Mouse (Mus musculus): ENCODE data around the gene Ulk4. TPM values are rescaled to one million over a fixed set of nuclear protein-coding genes. Genes with fewer than 3 reads are reported as not detected.

Ulk4 gene
- polyA plus RNA-seq, 1 experiment from 2014 or later: 23.2 TPM

- H3K9ac ChIP-seq (replicated peaks): no peak overlapping the region
- no peaks in the 10 kb centered on the region for H3K36me3 ChIP-seq (replicated peaks; ENCODE audit: insufficient read depth, low read length)
- 20% methylated on average over 14 of the region's 14 CpGs for WGBS (ENCODE audit: insufficient replicate concordance)
- no peak overlapping the region for H3K4me3 ChIP-seq (ENCODE audit: low read depth, low read length)
- no peaks in the 10 kb centered on the region for H3K4me1 ChIP-seq (ENCODE audit: insufficient read depth)
- no peak for DNase-seq
- H3K4me2 ChIP-seq (ENCODE audit: low read depth, low read length): no peak overlapping the region
- no peak for TF ChIP-seq EP300 (IDR thresholded peaks at IDR 0.05; ENCODE audit: low read depth)
- TF ChIP-seq CTCF (IDR thresholded peaks at IDR 0.05; ENCODE audit: low read depth): no peak
- H3K27ac ChIP-seq (ENCODE audit: low read depth): no peak overlapping the region
- no peak for ATAC-seq
- H3K9me3 ChIP-seq (ENCODE audit: low read length): no peaks in the 10 kb centered on the region
- H3K27me3 ChIP-seq (ENCODE audit: insufficient read depth, low read length): no peaks in the 10 kb centered on the region
These were observed 27.2 kb downstream of the Ulk4 start for GRCm38 (mm10) chr9:121249805-121250204.

DNA sequence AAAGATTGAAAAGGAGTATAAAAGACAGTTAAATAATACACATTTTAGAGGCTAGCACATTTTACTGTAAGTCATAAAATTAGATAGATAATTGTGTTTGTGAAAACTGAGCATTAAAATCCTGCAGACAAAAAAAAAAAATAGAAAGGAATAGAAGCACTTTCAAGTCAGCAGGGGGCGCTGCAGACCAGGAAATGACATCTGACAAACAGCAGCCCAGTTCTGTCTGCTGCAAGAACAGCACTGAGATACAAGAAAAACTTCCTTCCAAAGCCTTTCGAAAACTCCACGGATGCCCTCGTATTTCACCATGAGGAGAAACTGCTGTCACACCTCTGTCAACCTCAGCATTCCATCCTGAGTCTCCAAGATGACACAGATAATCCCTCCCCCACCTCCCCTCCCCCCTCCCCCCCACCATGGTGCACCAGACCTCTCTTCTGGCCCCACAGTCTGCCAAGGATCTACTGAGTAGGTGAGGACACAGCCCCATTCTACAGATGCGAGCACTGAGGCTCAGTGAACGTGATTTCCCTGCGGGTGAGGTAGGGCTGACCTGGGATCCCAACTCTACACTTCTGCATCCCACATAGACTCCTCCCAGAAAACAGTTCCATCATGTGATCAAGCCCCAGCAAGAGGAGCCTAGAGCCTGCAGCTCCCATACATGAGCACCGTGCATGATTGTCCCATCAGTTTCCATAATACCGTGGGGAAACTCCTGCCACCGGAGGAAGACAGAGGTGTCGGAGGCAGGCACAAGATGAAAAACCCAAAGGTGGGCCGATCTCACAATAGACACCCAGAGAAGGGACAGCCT, 28.8 kb downstream of the Ulk4 start:
- ATAC-seq (no peak), DNase-seq (peak; percentile 89)
- Histone ChIP-seq H3K4me1 (ENCODE audit: insufficient read depth) (no peaks in the 10 kb centered on the region), H3K36me3 (replicated peaks; ENCODE audit: insufficient read depth, low read length) (no peaks in the 10 kb centered on the region), H3K4me3 (ENCODE audit: low read depth, low read length) (no peak overlapping the region), H3K27me3 (ENCODE audit: insufficient read depth, low read length) (no peaks in the 10 kb centered on the region), H3K27ac (ENCODE audit: low read depth) (no peak overlapping the region), H3K9me3 (ENCODE audit: low read length) (no peaks in the 10 kb centered on the region), H3K4me2 (ENCODE audit: low read depth, low read length) (no peak overlapping the region), H3K9ac (replicated peaks) (no peak overlapping the region)
- WGBS (ENCODE audit: insufficient replicate concordance): 47% methylated on average over 12 of the region's 12 CpGs
- TF ChIP-seq EP300 (IDR thresholded peaks at IDR 0.05; ENCODE audit: low read depth) (no peak), CTCF (IDR thresholded peaks at IDR 0.05; ENCODE audit: low read depth) (peak; percentile 80)

DNA sequence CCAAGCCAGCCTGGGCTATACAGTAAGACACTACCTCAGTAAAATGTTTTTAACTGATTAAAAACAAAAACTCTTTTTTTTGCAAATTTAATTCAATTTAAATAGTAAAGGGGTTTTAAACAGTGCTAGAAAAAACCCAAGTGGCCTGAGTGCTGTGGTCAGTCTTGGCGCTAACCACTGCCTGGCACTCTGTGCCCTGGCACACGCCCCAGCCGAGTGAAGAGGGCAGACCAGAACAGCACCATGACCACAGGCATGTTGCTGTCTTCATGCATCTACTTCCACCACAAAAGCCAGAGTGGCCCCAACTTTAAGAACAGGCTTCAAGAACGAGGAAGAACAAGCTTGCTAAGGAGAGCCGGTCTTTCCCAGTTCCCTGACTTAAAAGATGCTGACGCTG, 29.9 kb downstream of the Ulk4 start:
- no peak for DNase-seq
- H3K4me2 ChIP-seq (ENCODE audit: low read depth, low read length): no peak overlapping the region
- no peak overlapping the region for H3K27ac ChIP-seq (ENCODE audit: low read depth)
- H3K27me3 ChIP-seq (ENCODE audit: insufficient read depth, low read length): no peaks in the 10 kb centered on the region
- ATAC-seq: no peak
- H3K4me3 ChIP-seq (ENCODE audit: low read depth, low read length): no peak overlapping the region
- H3K9ac ChIP-seq (replicated peaks): no peak overlapping the region
- 61% methylated on average over 6 of the region's 6 CpGs for WGBS (ENCODE audit: insufficient replicate concordance)
- no peaks in the 10 kb centered on the region for H3K9me3 ChIP-seq (ENCODE audit: low read length)
- TF ChIP-seq CTCF (IDR thresholded peaks at IDR 0.05; ENCODE audit: low read depth) (no peak), EP300 (IDR thresholded peaks at IDR 0.05; ENCODE audit: low read depth) (no peak)
- H3K4me1 ChIP-seq (ENCODE audit: insufficient read depth): no peaks in the 10 kb centered on the region
- H3K36me3 ChIP-seq (replicated peaks; ENCODE audit: insufficient read depth, low read length): no peaks in the 10 kb centered on the region

DNA sequence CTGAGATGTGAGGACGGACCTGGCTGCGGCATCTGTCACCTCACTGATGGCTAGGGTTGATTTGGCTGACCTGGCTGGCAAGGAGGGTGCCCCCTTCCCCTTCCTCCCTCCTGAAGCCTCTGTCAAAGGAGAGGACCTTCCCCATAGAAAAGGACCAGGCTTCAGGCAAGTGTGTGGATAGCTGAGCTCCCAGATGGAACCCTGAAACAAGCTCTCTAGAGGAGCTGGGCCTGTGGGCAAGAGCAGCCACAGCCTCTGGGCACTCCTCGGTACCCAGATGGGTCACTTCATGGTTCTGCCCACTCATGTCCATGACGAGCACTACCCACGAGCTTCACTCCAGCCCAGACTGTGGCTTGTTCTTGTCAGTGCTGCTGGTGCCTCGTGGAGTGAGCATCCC, 34.7 kb downstream of the Ulk4 start:
- no peaks in the 10 kb centered on the region for H3K9me3 ChIP-seq (ENCODE audit: low read length)
- no peak overlapping the region for H3K4me3 ChIP-seq (ENCODE audit: low read depth, low read length)
- DNase-seq: no peak
- H3K9ac ChIP-seq (replicated peaks): no peak overlapping the region
- no peaks in the 10 kb centered on the region for H3K4me1 ChIP-seq (ENCODE audit: insufficient read depth)
- WGBS (ENCODE audit: insufficient replicate concordance): 81% methylated on average over 6 of the region's 6 CpGs
- no peak overlapping the region for H3K27ac ChIP-seq (ENCODE audit: low read depth)
- H3K36me3 ChIP-seq (replicated peaks; ENCODE audit: insufficient read depth, low read length): no peaks in the 10 kb centered on the region
- no peak for ATAC-seq
- TF ChIP-seq CTCF (IDR thresholded peaks at IDR 0.05; ENCODE audit: low read depth): no peak
- no peak for TF ChIP-seq EP300 (IDR thresholded peaks at IDR 0.05; ENCODE audit: low read depth)
- no peaks in the 10 kb centered on the region for H3K27me3 ChIP-seq (ENCODE audit: insufficient read depth, low read length)
- no peak overlapping the region for H3K4me2 ChIP-seq (ENCODE audit: low read depth, low read length)

DNA sequence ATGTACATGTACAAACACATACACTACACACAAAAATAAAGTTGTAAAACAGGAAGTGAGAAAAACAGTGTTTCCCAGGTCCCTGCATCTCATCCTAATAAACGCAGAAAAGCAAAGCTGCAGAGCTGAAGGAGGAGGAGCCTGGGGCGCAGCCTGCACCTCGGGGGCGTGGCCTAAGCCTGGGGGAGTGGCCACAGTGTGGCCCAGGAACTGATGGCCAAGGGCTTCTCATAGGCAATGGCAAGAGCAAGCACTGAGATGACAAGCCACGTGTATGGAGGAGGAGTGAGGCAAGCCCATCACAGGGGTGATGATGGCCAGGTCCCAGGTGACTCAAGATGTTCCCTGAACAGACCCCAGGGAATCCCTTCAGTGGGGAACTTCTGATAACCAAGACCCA, 35.2 kb downstream of the Ulk4 start:
- H3K4me1 ChIP-seq (ENCODE audit: insufficient read depth): no peaks in the 10 kb centered on the region
- no peak overlapping the region for H3K27ac ChIP-seq (ENCODE audit: low read depth)
- 27% methylated on average over 5 of the region's 5 CpGs for WGBS (ENCODE audit: insufficient replicate concordance)
- H3K9ac ChIP-seq (replicated peaks): no peak overlapping the region
- H3K36me3 ChIP-seq (replicated peaks; ENCODE audit: insufficient read depth, low read length): no peaks in the 10 kb centered on the region
- H3K4me3 ChIP-seq (ENCODE audit: low read depth, low read length): no peak overlapping the region
- ATAC-seq (no peak), DNase-seq (peak; percentile 52)
- TF ChIP-seq EP300 (IDR thresholded peaks at IDR 0.05; ENCODE audit: low read depth) (no peak), CTCF (IDR thresholded peaks at IDR 0.05; ENCODE audit: low read depth) (no peak)
- no peaks in the 10 kb centered on the region for H3K9me3 ChIP-seq (ENCODE audit: low read length)
- no peaks in the 10 kb centered on the region for H3K27me3 ChIP-seq (ENCODE audit: insufficient read depth, low read length)
- no peak overlapping the region for H3K4me2 ChIP-seq (ENCODE audit: low read depth, low read length)

DNA sequence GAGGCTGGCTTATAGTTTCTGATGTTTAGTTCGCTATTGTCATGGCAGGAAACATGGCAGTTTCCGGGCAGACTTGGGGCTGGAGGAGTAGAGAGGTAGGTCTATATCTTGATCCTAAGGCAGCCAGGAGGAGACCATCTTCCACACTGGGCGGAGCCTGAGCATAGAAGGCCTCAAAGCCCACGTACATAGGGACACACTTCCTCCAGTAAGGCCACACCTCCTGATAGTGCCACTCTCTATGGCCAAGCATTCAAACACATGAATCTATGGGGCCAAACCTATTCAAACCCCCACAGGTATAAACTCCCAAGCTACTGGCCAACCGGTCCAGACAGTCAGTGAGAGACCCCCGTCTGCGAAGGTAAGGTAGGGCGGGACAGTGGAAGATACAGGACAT, 35.6 kb downstream of the Ulk4 start:
- ATAC-seq (no peak), DNase-seq (no peak)
- Histone ChIP-seq H3K36me3 (replicated peaks; ENCODE audit: insufficient read depth, low read length) (no peaks in the 10 kb centered on the region), H3K4me1 (ENCODE audit: insufficient read depth) (no peaks in the 10 kb centered on the region), H3K27ac (ENCODE audit: low read depth) (no peak overlapping the region), H3K9me3 (ENCODE audit: low read length) (no peaks in the 10 kb centered on the region), H3K4me2 (ENCODE audit: low read depth, low read length) (no peak overlapping the region), H3K4me3 (ENCODE audit: low read depth, low read length) (no peak overlapping the region), H3K9ac (replicated peaks) (no peak overlapping the region), H3K27me3 (ENCODE audit: insufficient read depth, low read length) (no peaks in the 10 kb centered on the region)
- WGBS (ENCODE audit: insufficient replicate concordance): 70% methylated on average over 8 of the region's 8 CpGs
- TF ChIP-seq EP300 (IDR thresholded peaks at IDR 0.05; ENCODE audit: low read depth) (no peak), CTCF (IDR thresholded peaks at IDR 0.05; ENCODE audit: low read depth) (no peak)

All from liver, postnatal 0 days (tissue).